Mouse (Mus musculus) stomach, postnatal 0 days (tissue): Measurements from ENCODE around the gene Rnf180.

ENCODE experiments used
- CTCF ChIP-seq: IDR thresholded peaks from 2 replicates; pipeline ENCODE4 v1.5.1; 2016; ENCODE audit warnings: antibody characterized with exemption, low read depth, mild to moderate bottlenecking, moderate library complexity
- EP300 ChIP-seq: optimal IDR thresholded peaks from 2 replicates; pipeline ENCODE3; 2016; ENCODE audit warnings: antibody characterized with exemption

- TF ChIP-seq CTCF (no peak), EP300 (no peak)
These were observed 161.8 kb downstream of the Rnf180 start for GRCm38 (mm10) chr13:105132776-105133175.
